Mouse (Mus musculus): Measurements from ENCODE around the gene Lrp4.

DNA sequence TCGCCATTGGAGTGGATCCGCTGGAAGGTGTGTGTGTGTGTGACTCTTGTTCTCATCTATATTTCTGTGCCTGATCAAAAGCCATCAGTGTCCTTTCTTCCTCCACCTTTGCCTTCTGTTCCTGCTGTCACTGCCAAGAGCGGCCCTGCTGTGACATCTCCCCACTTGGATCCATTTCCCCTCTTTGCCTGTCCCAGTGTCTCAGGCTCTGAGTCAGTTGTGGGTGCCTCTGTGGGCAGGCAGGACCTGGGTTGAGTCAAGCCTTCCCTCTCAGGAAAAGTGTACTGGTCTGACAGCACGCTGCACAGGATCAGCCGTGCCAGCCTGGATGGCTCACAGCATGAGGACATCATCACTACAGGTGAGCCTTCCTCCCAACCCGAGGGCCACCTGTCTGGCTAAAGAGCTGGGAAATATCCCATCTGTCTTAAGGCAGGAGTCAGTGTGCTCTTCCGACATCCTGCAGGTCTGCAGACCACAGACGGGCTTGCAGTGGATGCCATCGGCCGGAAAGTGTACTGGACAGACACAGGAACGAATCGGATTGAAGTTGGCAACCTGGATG, 34.8 kb downstream of the Lrp4 start:
- TF ChIP-seq CTCF (IDR thresholded peaks at IDR 0.05; ENCODE audit: low read depth) (no peak), EP300 (IDR thresholded peaks at IDR 0.05; ENCODE audit: low read depth) (no peak)

Data from liver, embryonic 14.5 days (tissue).